Mouse (Mus musculus) liver, postnatal 0 days (tissue): ENCODE data around the gene Ttll5.

ENCODE experiments used
- CTCF ChIP-seq: sonication (generic); IDR thresholded peaks from 2 replicates; pipeline ENCODE4 v1.5.1; 2016; ENCODE audit warnings: antibody characterized with exemption, low read depth
- EP300 ChIP-seq: IDR thresholded peaks from 2 replicates; pipeline ENCODE4 v1.6.1; 2016; ENCODE audit warnings: antibody characterized with exemption, low read depth, mild to moderate bottlenecking

DNA sequence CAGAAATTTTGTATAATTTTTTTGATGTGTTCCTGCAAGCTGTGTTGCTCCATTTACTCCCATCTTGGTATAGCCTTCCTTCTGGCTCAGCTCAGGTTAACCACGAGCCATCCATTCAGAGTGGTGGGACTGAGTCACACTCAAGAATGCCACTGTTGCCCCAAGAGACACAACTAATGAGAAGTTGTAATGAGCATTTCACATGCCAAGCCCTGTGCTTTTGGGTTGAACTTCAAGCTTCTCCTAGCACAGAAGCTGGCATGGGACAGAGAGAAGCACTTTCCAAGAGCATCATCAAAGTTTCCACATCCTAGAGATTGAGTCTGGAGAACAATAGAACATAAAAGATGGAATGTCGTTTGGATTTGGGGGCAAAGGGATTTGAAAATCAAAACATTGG, 190.7 kb downstream of the Ttll5 start:
- TF ChIP-seq CTCF (no peak), EP300 (no peak)
